Mouse (Mus musculus) effector memory CD4-positive, alpha-beta T cell, adult 7 months (primary cell): ENCODE results near the gene Braf. TPM values are rescaled to one million over a fixed set of nuclear protein-coding genes. Genes with fewer than 3 reads are reported as not detected.

Experiments used
- polyA plus RNA-seq: library from polyadenylated mRNA; unstranded; fragments of 100-300 nt; shearing (Covaris generic); gene quantifications from one replicate; pipeline ENCODE4 v1.2.1, GENCODE M21; 2017

Braf gene
- polyA plus RNA-seq: 26.5 TPM

GRCm38 (mm10) chr6:39724866-39725711, at the start of gene Braf:
TSS of gene Braf (minus strand) at chr6:39725463.

GRCm38 (mm10) chr6:39592401-39593214, 132.7 kb downstream of the Braf start, which contains the start of gene Ndufb2:
TSS of gene Ndufb2 (plus strand) at chr6:39592574.

GRCm38 (mm10) chr6:39585517-39585916, 139.7 kb downstream of the Braf start, which contains the start of gene Gm42420:
TSS of gene Gm42420 (plus strand) at chr6:39585753.

DNA sequence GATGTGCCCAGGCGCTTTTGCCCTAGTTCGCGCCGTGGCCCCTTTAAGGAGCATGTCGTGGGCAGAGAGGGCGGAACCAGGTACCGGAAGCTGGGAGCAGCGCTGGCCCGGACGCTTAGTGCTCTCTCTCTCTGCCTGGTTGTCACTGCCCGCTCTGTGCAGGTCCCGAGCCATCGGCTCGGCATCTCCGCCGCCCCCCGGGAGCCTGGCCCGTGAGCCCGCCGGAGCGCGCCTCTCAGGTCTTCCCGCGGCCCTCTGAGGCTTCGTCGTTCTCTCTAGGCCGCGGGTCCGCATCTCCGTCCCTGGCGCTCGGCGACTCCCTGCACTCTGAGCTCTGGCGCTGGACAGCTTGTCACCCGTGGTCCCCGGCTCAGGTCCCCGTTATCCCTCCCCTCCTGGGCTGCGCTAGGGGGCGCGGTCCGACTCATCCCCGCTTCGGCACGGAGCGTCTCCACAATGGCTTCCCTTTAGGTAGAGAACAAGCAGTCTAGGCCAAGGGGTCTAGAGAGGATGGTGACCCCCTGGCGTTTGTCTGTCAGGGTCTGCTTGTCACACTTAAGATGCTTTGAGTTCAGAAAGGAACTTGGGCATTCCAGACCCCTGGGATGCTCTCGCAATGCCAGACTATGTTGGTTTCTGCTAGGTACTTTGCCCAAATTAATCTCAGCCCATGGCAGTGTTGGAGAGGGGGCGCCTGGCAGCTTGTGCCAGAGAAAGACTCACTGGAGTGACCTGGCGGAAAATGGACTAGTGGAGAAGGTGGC, 151.3 kb downstream of the Braf start, which contains the start of gene Adck2:
Gene Adck2 (plus strand): TSS at position 83 of the 764 bp plus-strand sequence.

DNA sequence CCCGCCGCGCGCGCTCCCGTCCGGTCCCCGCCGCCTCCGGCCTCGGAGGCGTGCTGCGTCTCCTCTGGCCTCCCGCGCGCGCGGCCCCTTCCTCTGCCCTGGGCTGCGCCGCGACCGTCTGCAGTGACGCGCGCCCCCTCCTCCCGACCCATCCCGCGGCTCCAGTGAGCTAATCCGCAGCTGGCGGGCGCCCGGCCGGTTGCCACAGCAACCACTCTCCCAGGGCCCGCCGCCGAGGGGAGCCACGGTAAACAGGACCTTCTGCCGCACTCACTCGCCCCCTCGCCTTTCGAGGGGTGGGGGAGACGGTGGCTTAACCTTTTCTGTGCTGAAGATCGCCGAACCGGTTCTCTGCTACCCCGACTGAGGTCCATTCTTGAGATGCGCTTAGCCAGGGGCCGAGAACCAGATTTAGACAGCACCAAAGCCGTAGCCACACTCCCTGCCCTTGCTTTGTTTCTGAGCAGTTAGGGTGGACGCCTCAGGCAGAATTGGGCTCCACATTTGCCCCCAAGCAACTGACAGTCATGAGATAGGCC, 167.5 kb downstream of the Braf start, which contains the start of gene Dennd2a:
Gene Dennd2a (minus strand): TSS at position 145 of the 539 bp plus-strand sequence.

Other genes starting within 250 kb of the Braf start
- 1.5 TPM for gene Dennd2a, start 167.6 kb downstream of the Braf start, polyA plus RNA-seq
- gene Adck2, start 151.6 kb downstream of the Braf start, polyA plus RNA-seq: 40.0 TPM
- gene Gm42420, start 139.7 kb downstream of the Braf start, polyA plus RNA-seq: not detected
- gene Ndufb2, start 132.9 kb downstream of the Braf start, polyA plus RNA-seq: 91.8 TPM
- 76.5 TPM for gene Mrps33, start 85.5 kb upstream of the Braf start, polyA plus RNA-seq
- 0.35 TPM for gene Tmem178b, start 147.8 kb upstream of the Braf start, polyA plus RNA-seq